Mouse (Mus musculus) lung, postnatal 14 days (tissue): ENCODE measurements around the gene 5730522E02Rik.

Source experiments
- DNase-seq: peaks from one replicate; pipeline ENCODE4 v3.0.0; 2021

Gene 5730522E02Rik

GRCm38 (mm10) chr11:26120781-26121557, 89.6 kb downstream of the 5730522E02Rik start:
- no peak for DNase-seq

- DNase-seq = no peak
Measured at GRCm38 (mm10) chr11:26117651-26118050, 92.9 kb downstream of the 5730522E02Rik start.

- no peak for DNase-seq
Measured at GRCm38 (mm10) chr11:26112206-26112605, 98.4 kb downstream of the 5730522E02Rik start.

DNA sequence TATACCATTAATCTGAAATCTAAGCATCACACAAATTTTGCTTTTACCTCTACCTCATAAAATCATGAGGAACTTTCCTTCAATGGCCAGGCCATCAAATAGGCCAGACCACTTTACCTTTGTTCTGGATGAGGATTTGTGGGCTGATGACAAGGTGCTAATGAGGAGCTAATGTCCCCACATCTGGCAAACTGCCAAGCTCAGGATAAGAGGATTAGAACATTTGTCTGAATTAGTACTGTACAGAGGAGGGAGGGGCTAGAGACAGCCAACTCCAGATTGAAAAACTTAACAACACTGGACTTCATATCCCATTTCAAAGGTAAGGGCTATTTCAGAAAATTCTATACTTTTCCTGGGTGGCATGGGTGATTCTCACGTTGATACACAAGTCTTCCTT, 101.9 kb downstream of the 5730522E02Rik start:
- DNase-seq = no peak

GRCm38 (mm10) chr11:26104680-26105079, 105.9 kb downstream of the 5730522E02Rik start:
- no peak for DNase-seq

DNA sequence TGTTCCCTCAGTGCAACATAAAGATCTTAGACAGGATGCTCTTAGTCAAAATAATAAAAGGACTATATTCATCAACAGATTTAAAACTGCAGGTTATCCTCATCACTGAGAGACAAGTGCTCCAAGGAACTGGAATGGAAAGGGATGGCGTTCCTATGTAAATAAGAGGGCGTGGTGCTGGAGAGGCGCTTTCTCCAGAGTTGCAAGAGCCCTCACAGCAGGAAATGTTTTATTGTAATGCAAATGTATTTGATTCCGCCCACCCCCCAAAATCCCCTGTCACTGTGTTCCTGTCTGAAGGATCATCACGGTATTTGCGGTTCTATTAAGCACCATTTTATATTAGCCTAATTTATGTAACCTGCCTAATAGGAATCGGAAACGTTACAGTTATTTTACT, 106.9 kb downstream of the 5730522E02Rik start:
- no peak for DNase-seq

DNA sequence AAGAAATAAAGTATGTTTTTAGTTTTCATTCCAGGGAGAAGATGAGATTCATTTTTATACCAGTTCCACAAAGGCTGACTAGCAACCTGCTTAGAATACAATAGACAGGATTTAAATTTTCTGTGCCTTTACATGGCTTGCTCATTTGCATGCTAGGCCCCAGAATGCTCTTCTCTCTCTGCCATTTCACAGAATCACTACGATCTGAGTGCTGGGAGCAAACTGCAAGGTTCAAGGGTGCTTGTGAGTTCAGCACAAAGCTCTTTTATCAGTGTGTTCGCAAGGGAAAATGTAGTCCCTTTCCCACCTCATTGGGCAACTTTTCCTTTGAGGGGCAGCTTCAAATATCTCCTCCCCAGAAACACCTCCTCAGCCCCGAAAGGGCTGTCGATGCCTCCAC, 107.7 kb downstream of the 5730522E02Rik start:
- DNase-seq = no peak

GRCm38 (mm10) chr11:26100077-26100476, 110.5 kb downstream of the 5730522E02Rik start:
- no peak for DNase-seq

DNA sequence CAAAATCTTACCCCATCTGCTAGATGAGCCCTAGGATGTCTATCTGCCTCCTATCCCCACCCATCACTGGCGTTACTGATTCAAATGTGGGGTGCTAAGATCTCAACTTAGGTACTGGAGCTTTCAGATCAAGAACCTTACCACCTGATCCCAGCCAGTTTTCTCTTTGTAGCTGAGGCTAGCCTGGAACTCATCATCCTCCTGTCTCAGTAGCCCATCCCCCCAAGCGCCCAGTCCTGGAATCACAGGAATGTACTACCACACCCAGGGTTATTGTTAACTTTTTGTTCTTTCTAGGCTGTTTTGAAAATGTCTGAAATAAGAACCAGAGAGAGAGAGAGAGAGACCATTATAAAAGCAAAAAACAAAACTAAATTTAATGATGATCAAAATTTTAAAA, 111.6 kb downstream of the 5730522E02Rik start:
- no peak for DNase-seq

GRCm38 (mm10) chr11:26096095-26096494, 114.5 kb downstream of the 5730522E02Rik start:
- no peak for DNase-seq

- DNase-seq = no peak
Measured at GRCm38 (mm10) chr11:26088993-26089392, 121.6 kb downstream of the 5730522E02Rik start.

- no peak for DNase-seq
Measured at GRCm38 (mm10) chr11:26086679-26087078, 123.9 kb downstream of the 5730522E02Rik start.

DNA sequence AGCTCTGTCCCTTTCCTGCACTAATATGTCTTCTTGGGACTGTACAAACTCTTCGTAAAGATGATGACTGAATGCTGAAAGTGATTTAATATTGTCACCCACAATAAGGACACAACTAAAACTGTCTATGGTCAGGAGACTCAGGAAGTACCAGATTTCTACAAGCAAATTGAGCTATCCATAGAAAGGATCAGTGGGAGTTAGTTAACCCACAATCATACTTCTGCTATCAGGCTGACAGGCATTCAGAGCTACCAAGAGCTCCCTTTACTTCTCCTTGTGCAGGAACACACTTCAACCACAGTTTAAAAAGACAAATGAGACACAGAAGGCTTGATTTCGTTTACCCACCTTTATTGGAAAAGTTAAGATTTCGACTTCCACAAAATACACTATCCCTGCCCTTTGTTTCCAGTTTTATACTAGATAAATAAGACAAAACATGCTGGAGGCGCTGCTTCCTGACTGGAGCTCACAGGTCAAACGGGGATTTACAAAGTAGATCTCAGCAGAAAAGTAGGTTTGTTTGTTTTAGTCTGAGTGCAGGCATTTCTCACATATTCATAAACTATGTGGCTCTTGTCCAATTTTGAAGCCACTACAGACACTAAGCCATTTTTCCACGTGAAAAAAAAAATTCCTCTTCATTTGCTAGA, 125.1 kb downstream of the 5730522E02Rik start:
- DNase-seq = no peak

GRCm38 (mm10) chr11:26076335-26076734, 134.2 kb downstream of the 5730522E02Rik start:
- no peak for DNase-seq

- DNase-seq = no peak
Measured at GRCm38 (mm10) chr11:26075536-26075935, 135.0 kb downstream of the 5730522E02Rik start.

DNA sequence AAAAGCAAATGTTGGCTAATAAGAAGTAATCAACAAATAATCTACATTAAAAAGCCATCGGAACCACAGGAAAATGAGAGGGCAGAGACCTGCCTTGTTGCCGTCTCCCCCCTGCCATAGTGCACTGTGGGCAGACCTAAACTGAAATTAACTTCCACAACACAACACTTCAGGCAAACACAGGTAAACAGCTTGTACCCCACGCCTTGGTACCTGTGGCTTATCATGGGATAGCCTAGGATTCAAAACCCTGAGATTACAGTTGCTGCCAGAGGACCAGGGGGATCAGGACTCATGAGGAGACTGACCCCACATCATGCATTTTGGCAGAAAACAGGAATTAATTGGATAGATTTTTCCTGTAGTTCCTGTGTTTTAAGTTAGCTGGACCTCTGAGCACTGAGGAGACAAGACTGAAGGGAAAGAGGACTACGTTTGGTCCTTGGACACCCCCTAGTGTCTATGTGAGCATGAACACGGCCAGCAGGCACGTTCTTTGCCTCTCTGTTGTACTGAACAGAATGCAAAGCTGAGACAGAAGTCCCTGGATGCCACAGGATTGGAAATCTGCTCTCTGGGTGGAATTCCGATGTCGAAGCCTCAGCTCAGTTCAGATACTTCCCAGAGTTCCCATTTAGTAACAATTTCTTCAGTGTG, 136.8 kb downstream of the 5730522E02Rik start:
- DNase-seq = peak; percentile 21

DNA sequence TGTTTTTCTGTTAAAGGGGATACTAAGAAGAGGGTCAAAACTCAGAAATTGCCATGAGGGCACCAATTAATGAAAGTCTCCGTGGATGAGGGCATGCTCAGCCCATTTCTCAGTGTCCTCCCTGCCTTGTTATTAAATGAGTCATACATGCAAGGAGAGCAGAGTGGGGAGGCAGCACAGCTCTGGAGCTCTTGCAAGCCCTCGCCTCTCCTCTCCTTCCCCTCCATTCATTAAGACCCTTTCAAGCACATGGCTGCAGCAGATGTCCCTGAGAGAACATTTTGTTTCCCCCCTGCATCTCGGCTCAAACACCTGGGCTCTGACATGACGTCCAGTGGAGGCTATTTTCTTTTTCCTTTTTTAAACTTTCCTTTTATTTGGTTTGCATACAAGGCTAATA, 138.5 kb downstream of the 5730522E02Rik start:
- DNase-seq = no peak

GRCm38 (mm10) chr11:26063252-26063651, 147.3 kb downstream of the 5730522E02Rik start:
- DNase-seq = no peak

DNA sequence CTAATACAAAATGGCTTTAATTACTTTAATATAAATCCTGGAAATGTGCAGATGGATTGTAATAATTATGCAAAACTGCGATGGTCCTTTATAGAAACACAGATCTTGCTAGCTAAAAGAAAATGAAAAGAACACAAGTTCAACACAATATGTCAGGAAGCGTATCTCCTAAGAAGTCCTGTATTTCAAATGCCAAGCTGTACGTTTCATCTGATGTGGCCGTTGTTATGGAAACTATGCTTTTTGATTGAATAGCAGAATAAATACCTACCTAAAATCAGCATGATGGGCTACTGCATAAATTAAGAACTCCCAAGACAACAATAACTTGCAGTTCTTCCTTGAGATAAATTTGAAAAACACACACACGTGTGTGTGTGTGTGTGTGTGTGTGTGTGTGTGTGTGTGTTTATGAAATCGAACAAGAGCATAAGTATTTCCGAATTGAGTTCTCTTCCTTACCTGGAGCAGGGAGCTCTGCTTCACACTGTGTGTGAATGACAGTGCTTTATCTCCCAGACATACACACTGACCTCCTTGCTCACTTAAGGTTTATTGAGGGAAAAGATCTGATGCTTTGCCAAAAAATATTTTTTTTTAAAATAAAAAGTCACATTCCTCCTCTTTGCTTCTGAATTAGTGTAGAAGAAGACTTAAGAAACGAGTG, 149.0 kb downstream of the 5730522E02Rik start:
- no peak for DNase-seq

GRCm38 (mm10) chr11:26013527-26013926, 197.0 kb downstream of the 5730522E02Rik start:
- DNase-seq = no peak

DNA sequence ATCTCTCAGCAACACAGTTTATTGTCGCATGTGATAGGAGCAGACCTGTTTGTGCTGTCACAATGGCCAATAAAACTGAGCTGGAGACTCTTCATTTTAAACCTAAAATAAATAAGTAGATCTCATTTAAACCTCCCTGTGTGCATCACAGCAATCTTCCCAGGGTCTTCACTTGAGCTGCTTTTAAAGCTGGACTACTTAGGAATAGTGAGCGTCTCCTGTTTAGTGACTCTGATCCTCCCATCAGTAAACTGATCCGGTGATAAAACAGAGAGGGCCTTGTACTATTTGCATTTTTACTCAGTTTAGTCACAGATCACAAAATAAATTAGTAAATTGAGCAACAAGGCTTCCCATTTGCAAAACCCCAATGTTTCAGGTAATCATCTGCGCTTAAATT, 206.5 kb downstream of the 5730522E02Rik start:
- DNase-seq = no peak

DNA sequence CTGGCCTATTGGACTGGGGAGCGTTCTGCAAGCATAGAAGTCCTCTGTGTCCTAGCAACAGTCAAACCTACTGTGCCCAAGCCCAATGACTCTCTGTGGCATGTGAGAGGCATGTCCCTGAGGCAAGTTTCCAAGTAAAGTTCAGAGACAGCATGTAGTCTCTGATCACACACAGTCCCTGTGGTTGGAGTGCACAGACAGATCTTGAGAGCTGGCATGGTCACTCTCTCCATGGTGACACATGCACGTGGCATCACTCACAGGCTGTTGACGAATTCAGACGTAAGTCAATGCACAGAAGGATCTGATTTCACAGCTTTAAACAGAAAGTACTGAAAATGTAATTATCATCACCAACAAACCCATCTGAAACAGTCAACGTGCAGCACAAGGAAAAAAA, 210.8 kb downstream of the 5730522E02Rik start:
- no peak for DNase-seq

GRCm38 (mm10) chr11:25997469-25997868, 213.1 kb downstream of the 5730522E02Rik start:
- DNase-seq = no peak
